Mouse (Mus musculus) gastrocnemius, postnatal 14 days (tissue): ENCODE data around the gene Hist1h4f. TPM values are rescaled to one million over a fixed set of nuclear protein-coding genes. Genes with fewer than 3 reads are reported as not detected.

Experiments used
- microRNA-seq, 2 experiments: library from miRNA; unstranded; fragments of <30 nt; microRNA quantifications; one replicate each; pipeline ENCODE4 v1.2.0; 2021
- total RNA-seq, 2 experiments: library from RNA; stranded (reverse); gene quantifications; 2 replicates each; pipeline ENCODE4 v1.2.3; 2021

Gene Hist1h4f
- total RNA-seq, 2 experiments from 2014 or later: 118 to 120 TPM

Small RNA genes lying within 50 kb of the gene (microRNA-seq; reads per million reads assigned to microRNA genes)
- gene Gm44297 (0 reads per million in 2 experiments), gene Gm44359 (0 reads per million in 2 experiments), gene Gm44394 (0 reads per million in 2 experiments), gene n-TStga1 (0 reads per million in 2 experiments)

Other genes with a start within 250 kb of the Hist1h4f start
- gene Zfp322a, start 182.4 kb downstream of the Hist1h4f start, total RNA-seq: 10 to 100 TPM; 11.5 TPM
- gene Abt1, start 127.8 kb downstream of the Hist1h4f start, total RNA-seq: 1 to 10 TPM; 4.5 to 4.7 TPM
- gene Btn1a1, start 85.7 kb downstream of the Hist1h4f start, total RNA-seq: not detected
- gene Btn2a2, start 62.8 kb downstream of the Hist1h4f start, total RNA-seq: not detected
- 100 to 1,000 TPM; 281 to 294 TPM for gene Hist1h4h, start 20.6 kb downstream of the Hist1h4f start, total RNA-seq
- 10 to 100 TPM; 61.2 to 77.1 TPM for gene Hist1h2af, start 17.7 kb downstream of the Hist1h4f start, total RNA-seq
- 10 to 100 TPM; 19.9 to 21.2 TPM for gene Hist1h3g, start 16.2 kb downstream of the Hist1h4f start, total RNA-seq
- 1 to 10 TPM; 5.5 to 5.7 TPM for gene Hist1h2bh, start 8.3 kb downstream of the Hist1h4f start, total RNA-seq
- gene Hist1h3f, start 7.6 kb downstream of the Hist1h4f start, total RNA-seq: 10 to 100 TPM; 24.2 to 25.2 TPM
- gene Hist1h1d, start 1.6 kb upstream of the Hist1h4f start, total RNA-seq: 1 to 10 TPM; 8.2 to 9.3 TPM
- gene Hist1h3e, start 10.7 kb upstream of the Hist1h4f start, total RNA-seq: 10 to 100 TPM; 54.8 to 55.8 TPM
- 10 to 100 TPM; 15.2 to 16.6 TPM for gene Hist1h2ae, start 19.6 kb upstream of the Hist1h4f start, total RNA-seq
- gene Hist1h2bg, start 19.7 kb upstream of the Hist1h4f start, total RNA-seq: 100 to 1,000 TPM; 102 to 113 TPM
- 10 to 100 TPM; 47.0 to 49.6 TPM for gene Hist1h2bf, start 22.5 kb upstream of the Hist1h4f start, total RNA-seq
- gene Hist1h2ad, start 22.7 kb upstream of the Hist1h4f start, total RNA-seq: 10 to 100 TPM; 13.9 to 14.8 TPM
- 10 to 100 TPM; 13.5 to 15.2 TPM for gene Hist1h3d, start 24.1 kb upstream of the Hist1h4f start, total RNA-seq
- gene Hist1h4d, start 29.9 kb upstream of the Hist1h4f start, total RNA-seq: 10 to 100 TPM; 88.4 to 95.8 TPM
- 10 to 100 TPM; 25.3 to 25.8 TPM for gene Hist1h2be, start 69.5 kb upstream of the Hist1h4f start, total RNA-seq
- gene Hist1h1e, start 70.9 kb upstream of the Hist1h4f start, total RNA-seq: 100 to 1,000 TPM in 1 of 2 experiments, 10 to 100 TPM in 1; 91.2 to 121 TPM
- gene Hist1h2ac, start 132.3 kb upstream of the Hist1h4f start, total RNA-seq: 1 to 10 TPM; 3.1 to 3.7 TPM
- gene Hist1h2bc, start 132.6 kb upstream of the Hist1h4f start, total RNA-seq: 10 to 100 TPM; 75.5 to 80.0 TPM
- not detected for gene Hist1h1t, start 144.2 kb upstream of the Hist1h4f start, total RNA-seq
- 10 to 100 TPM; 94.2 to 99.8 TPM for gene Hist1h4c, start 146.8 kb upstream of the Hist1h4f start, total RNA-seq
- gene Hfe, start 159.2 kb upstream of the Hist1h4f start, total RNA-seq: 10 to 100 TPM; 15.3 to 17.6 TPM
- gene Hist1h1c, start 187.2 kb upstream of the Hist1h4f start, total RNA-seq: 100 to 1,000 TPM; 258 to 269 TPM
- gene Hist1h3c, start 194.0 kb upstream of the Hist1h4f start, total RNA-seq: 10 to 100 TPM; 31.6 to 33.2 TPM
- 10 to 100 TPM; 42.8 to 44.6 TPM for gene Hist1h2bb, start 195.1 kb upstream of the Hist1h4f start, total RNA-seq
- gene Hist1h2ab, start 199.5 kb upstream of the Hist1h4f start, total RNA-seq: 10 to 100 TPM; 67.6 to 81.2 TPM
- 10 to 100 TPM; 86.8 to 91.4 TPM for gene Hist1h3b, start 200.6 kb upstream of the Hist1h4f start, total RNA-seq
- 10 to 100 TPM; 56.8 to 62.2 TPM for gene Hist1h4b, start 205.4 kb upstream of the Hist1h4f start, total RNA-seq
- 10 to 100 TPM; 55.4 to 68.5 TPM for gene Hist1h4a, start 209.6 kb upstream of the Hist1h4f start, total RNA-seq
- 10 to 100 TPM; 70.9 to 73.7 TPM for gene Hist1h3a, start 210.7 kb upstream of the Hist1h4f start, total RNA-seq
- gene Hist1h1a, start 212.0 kb upstream of the Hist1h4f start, total RNA-seq: 10 to 100 TPM; 45.7 to 47.5 TPM
- not detected for gene Trim38, start 218.3 kb upstream of the Hist1h4f start, total RNA-seq